ENCODE assay signal across 13 mouse cellular contexts in genomic region chrX:101522027-101522426, GRCm38 (mm10). TPM values are rescaled to one million over a fixed set of nuclear protein-coding genes. Genes with fewer than 3 reads are reported as not detected.
DNase-seq lines count a peak whose midpoint lies in the region; ATAC-seq and TF ChIP-seq lines count a peak whose summit lies in the region.
"Had no signal": no experiment of that assay in that cellular context is flagged by ENCODE, and none has a peak within 500 bp of the region (broad histone marks: within the 10 kb centered on the region; RNA-seq: fewer than 3 reads in every experiment).

No protein-coding gene starts in this region.

- no peak overlapping the region for H3K27ac ChIP-seq in testis, adult 2 months (ENCODE audit: control insufficient read depth, insufficient read depth, low read depth, low read length)
- no peak overlapping the region for H3K27ac ChIP-seq in liver, adult 2 months (replicated peaks; ENCODE audit: insufficient read depth, low read depth, low read length)
- H3K27ac ChIP-seq in forebrain, postnatal 0 days (ENCODE audit: low read depth, low read length) = no peak overlapping the region
- H3K27ac ChIP-seq: embryonic facial prominence, embryonic 15.5 days; hindbrain, embryonic 14.5 days; stomach, embryonic 15.5 days had no signal

- no peak for DNase-seq in testis, postnatal 10 days (ENCODE audit: low spot score)
- DNase-seq in heart, adult 8-10 months (ENCODE audit: low spot score) = peak; percentile 3
- peak; percentile 16 for DNase-seq in liver, adult 2 months (ENCODE audit: extremely low read depth, low read depth, low spot score)
- no peak for DNase-seq in cerebellum, adult 11 months
- DNase-seq in frontal cortex, postnatal 14 days (ENCODE audit: low spot score in 2 of 2) = no peak
- no peak for DNase-seq in forebrain, postnatal 0 days
- DNase-seq: cerebellum, postnatal 10 days; kidney, postnatal 10 days; right cerebral cortex, adult 18-20 months had no signal

- no peak for TF ChIP-seq POLR2A in testis, adult 2 months (IDR thresholded peaks at IDR 0.05; ENCODE audit: control insufficient read depth, low read depth, low read length)
- TF ChIP-seq POLR2A in liver, adult 2 months (IDR thresholded peaks at IDR 0.05; ENCODE audit: extremely low read depth, insufficient read depth, low read length) = no peak

- H3K9ac ChIP-seq in liver, adult 2 months (ENCODE audit: low read depth, low read length) = no peak overlapping the region
- no peak overlapping the region for H3K9ac ChIP-seq in forebrain, postnatal 0 days
- H3K9ac ChIP-seq: embryonic facial prominence, embryonic 15.5 days; hindbrain, embryonic 14.5 days; stomach, embryonic 15.5 days had no signal

- H3K9me3 ChIP-seq in forebrain, postnatal 0 days (ENCODE audit: low read length) = no peaks in the 10 kb centered on the region
- H3K9me3 ChIP-seq: embryonic facial prominence, embryonic 15.5 days; stomach, embryonic 15.5 days had no signal

- no peaks in the 10 kb centered on the region; the same call in 1 of the 2 replicates for H3K4me1 ChIP-seq in testis, adult 2 months (ENCODE audit: control insufficient read depth, insufficient read depth, low read length)
- no peaks in the 10 kb centered on the region for H3K4me1 ChIP-seq in liver, adult 2 months (ENCODE audit: control insufficient read depth, insufficient read depth, low read length)
- H3K4me1 ChIP-seq in forebrain, postnatal 0 days (ENCODE audit: insufficient read depth) = no peaks in the 10 kb centered on the region
- H3K4me1 ChIP-seq: embryonic facial prominence, embryonic 15.5 days; stomach, embryonic 15.5 days had no signal

- H3K4me2 ChIP-seq in forebrain, postnatal 0 days (ENCODE audit: low read depth) = no peak overlapping the region
- H3K4me2 ChIP-seq: embryonic facial prominence, embryonic 15.5 days; hindbrain, embryonic 14.5 days; stomach, embryonic 15.5 days had no signal

- WGBS in liver, adult 2 months = 91% methylated on average over 15 of the region's 15 CpGs
- WGBS in forebrain, postnatal 0 days = 79% methylated on average over 15 of the region's 15 CpGs

- no peaks in the 10 kb centered on the region for H3K79me2 ChIP-seq in liver, adult 2 months (ENCODE audit: control insufficient read depth, insufficient read depth, low read length)

- TF ChIP-seq CTCF in testis, adult 2 months (IDR thresholded peaks at IDR 0.05; ENCODE audit: control insufficient read depth, insufficient read depth, insufficient replicate concordance, low read depth, low read length) = no peak
- no peak for TF ChIP-seq CTCF in liver, adult 2 months (IDR thresholded peaks at IDR 0.05; ENCODE audit: low read depth, low read length)
- TF ChIP-seq CTCF in forebrain, postnatal 0 days (IDR thresholded peaks at IDR 0.05; ENCODE audit: low read depth) = no peak

- H3K27me3 ChIP-seq in testis, adult 2 months (ENCODE audit: control insufficient read depth, insufficient read depth, low read length) = no peaks in the 10 kb centered on the region
- no peaks in the 10 kb centered on the region for H3K27me3 ChIP-seq in liver, adult 2 months (ENCODE audit: control insufficient read depth, insufficient read depth, low read length)
- H3K27me3 ChIP-seq in forebrain, postnatal 0 days (ENCODE audit: insufficient read depth, low read length) = no peaks in the 10 kb centered on the region
- H3K27me3 ChIP-seq: embryonic facial prominence, embryonic 15.5 days; stomach, embryonic 15.5 days had no signal

- peak overlapping the region; percentile 46 for H3K4me3 ChIP-seq in testis, adult 2 months (ENCODE audit: control insufficient read depth, low read depth, low read length)
- peak overlapping the region; percentile 37 for H3K4me3 ChIP-seq in liver, adult 2 months (ENCODE audit: insufficient read depth, low read depth, low read length)
- H3K4me3 ChIP-seq in forebrain, postnatal 0 days (ENCODE audit: low read depth, low read length) = no peak overlapping the region
- H3K4me3 ChIP-seq: embryonic facial prominence, embryonic 15.5 days; stomach, embryonic 15.5 days had no signal

- H3K36me3 ChIP-seq in testis, adult 2 months (ENCODE audit: control insufficient read depth, insufficient read depth, low read length) = no peaks in the 10 kb centered on the region
- no peaks in the 10 kb centered on the region for H3K36me3 ChIP-seq in liver, adult 2 months (ENCODE audit: control insufficient read depth, insufficient read depth, low read length)
- H3K36me3 ChIP-seq in forebrain, postnatal 0 days (ENCODE audit: insufficient read depth) = no peaks in the 10 kb centered on the region
- H3K36me3 ChIP-seq: embryonic facial prominence, embryonic 15.5 days; stomach, embryonic 15.5 days had no signal

- ATAC-seq in forebrain, postnatal 0 days = no peak

RNA-seq across cellular contexts. Expression of gene Taf1, which starts 10.5 kb away (rescaled TPM):
- polyA plus RNA-seq in testis, adult 2 months (2012; rRNA removed) = 2.4 and 2.7 TPM in 2 replicates
- 10 to 100 TPM; 12.8 to 17.5 (median 15.1) TPM for total RNA-seq in heart, adult 8-10 months (2022)
- 11.6 and 13.3 TPM in 2 replicates for total RNA-seq in liver, adult 2 months (2014; rRNA removed)
- polyA plus RNA-seq in liver, adult 2 months (2012; rRNA removed) = 1.0 and 1.7 TPM in 2 replicates
- 38.5 and 44.8 TPM in 2 replicates for total RNA-seq in forebrain, postnatal 0 days (2014; rRNA removed)
- polyA plus RNA-seq in forebrain, postnatal 0 days (2015; fragmentation: Nextera tagmentation; extraction: Ambion mirVana) = 6.3 and 12.2 TPM in 2 replicates

Comparison
In these comparisons a context has a peak if more than half of its experiments do, and no peak if none do; other contexts are left out.
1. DNase-seq: peak in heart, adult 8-10 months (single experiment) and liver, adult 2 months (single experiment); none in testis, postnatal 10 days (single experiment), cerebellum, adult 11 months (single experiment), frontal cortex, postnatal 14 days (0 of 2) and forebrain, postnatal 0 days (single experiment).